Mouse (Mus musculus) embryo, embryonic 10.5 days (tissue): ENCODE measurements around the gene Fam71f2.

Experiments used
- DNase-seq: peaks from one replicate; pipeline ENCODE4 v3.0.0-alpha.2; 2015; ENCODE audit warnings: low spot score

The Fam71f2 gene

DNA sequence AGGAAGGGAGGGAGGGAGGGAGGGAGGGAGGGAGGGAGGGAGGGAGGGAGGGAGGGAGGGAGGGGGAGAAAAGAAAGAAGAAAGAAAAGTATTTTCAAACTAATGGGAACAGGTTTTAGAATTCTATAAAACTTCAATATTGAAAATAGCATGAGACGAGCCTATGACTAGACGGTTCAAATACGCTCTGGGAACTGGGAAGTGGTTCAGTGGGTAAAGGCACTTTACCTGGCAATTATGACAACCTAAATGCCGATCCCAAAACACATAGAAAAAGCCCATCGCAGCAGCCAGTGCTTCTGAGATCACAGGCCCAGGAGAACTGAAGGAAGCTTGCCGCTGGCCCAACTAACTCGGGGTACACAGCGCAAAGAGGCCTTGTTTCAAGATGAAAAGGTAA, at the start of gene Fam71f2:
Fam71f2 (plus strand) TSS at position 301 of the 400 bp plus-strand sequence.
- DNase-seq, result no peak

DNA sequence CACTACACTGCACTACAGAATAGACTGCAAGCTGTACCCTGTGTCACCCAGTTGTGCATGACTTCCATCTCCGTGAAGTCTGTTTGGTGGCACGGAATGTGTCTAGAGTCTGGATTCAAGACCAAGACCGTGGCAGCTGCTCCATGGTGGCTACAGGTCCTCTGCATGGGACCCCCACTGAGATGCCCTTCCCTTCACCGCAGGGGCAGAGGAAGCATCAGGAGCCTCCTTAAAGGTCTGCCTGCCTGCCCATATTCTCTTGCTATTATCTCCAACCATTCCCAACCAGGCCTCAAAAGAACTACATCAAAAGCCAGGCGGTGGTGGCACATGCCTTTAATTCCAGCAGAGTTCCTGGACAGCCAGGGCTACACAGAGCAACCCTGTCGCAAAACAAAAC, 49.0 kb upstream of the Fam71f2 start:
- DNase-seq, result no peak

DNA sequence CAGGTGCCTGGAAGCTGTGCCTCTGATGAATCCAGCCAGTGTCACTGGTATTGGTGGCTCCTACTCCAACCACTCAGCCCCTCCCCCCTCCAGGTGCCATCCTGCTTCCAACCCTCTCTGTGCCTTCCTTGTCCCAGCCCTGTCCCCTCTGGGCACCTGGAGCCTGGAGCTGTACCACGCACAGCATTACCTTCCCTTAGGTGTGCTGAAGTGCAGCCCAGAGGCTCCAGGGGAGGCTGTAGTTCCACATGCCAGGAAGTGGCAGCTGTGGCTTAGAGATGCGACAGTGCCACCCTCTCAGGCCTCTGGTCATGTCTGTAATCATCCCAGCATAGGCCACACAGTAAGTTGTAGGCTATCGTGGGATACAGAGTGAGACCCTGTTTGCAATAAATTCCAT, 47.6 kb upstream of the Fam71f2 start:
- DNase-seq, result no peak

GRCm38 (mm10) chr6:29232321-29232720, 47.1 kb upstream of the Fam71f2 start:
- DNase-seq, result no peak

DNA sequence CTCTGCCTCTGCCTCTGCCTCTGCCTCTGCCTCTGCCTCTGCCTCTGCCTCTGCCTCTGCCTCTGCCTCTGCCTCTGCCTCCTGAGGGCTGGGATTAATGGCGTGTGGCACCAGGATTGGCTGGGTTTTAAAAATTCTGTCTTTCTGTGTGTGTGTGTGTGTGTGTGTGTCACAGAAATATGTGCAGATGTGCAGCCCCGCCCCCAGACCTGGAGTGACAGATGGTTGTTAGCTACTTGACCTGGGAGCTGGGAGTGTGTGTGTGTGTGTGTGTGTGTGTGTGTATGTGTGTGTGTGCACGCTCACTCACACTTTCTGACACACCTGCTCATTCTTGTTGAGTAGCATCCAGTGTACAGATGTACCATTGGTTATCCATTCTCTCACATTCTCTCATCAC, 45.7 kb upstream of the Fam71f2 start:
- no peak for DNase-seq

DNA sequence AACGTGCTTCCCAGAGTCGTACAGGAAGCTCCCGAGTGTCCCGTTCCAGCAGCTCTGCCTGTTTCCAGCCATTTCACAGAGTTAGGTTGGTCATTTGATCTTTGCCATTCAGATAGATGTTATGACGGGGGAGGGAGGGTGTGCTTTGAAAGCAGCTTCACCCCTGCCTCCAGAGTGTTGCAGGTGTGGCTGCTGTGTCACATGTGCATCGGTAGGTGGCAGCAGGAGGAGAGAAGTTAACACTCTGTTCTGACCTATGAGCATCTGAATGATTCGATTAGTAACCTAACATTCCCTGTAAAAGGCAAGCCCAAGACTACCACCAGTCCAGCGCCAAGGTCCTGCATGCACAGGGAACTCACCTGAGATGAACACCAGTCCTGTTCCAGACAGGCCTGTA, 45.1 kb upstream of the Fam71f2 start:
- DNase-seq, result peak; percentile 48

DNA sequence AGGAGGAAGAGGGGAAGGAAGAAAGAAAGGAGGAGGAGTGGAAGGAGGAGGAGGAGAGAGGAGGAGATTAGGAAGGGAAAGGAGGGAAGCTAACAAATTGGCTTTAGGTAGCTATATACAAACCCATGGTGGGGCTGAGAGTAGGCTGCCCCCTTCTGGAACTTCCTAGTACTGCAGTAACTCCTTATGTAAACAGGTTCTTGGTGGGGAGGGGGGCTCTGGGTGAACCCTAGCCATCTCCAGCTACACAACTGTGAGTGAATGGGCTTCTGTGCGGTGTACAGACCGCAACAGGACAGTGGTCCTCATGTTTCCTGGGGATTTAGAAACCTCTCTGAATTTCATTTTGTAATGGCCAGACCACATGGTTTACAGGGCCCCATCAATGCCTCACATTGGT, 38.6 kb upstream of the Fam71f2 start:
- DNase-seq, result peak; percentile 84

DNA sequence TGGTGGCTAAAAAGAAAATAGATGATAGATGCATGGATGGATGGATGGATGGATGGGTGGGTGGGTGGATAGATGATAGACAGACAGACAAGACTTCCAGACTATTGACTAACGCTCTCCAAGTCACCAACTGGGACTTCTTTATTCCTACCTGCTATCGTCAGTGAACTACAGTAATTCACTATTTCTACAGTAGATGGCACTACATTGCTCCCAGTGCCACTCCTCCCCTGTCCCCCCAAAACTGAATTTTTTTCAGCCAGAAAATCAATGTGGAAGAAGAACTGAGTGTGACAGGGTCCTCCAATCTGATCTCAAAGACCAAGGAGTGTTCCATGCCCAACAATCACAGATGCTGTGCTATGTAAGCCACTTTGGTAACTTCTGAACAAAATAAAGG, 37.7 kb upstream of the Fam71f2 start:
- peak; percentile 23 for DNase-seq

GRCm38 (mm10) chr6:29242265-29242664, 37.1 kb upstream of the Fam71f2 start:
- DNase-seq, result no peak

- no peak for DNase-seq
Measured at GRCm38 (mm10) chr6:29245272-29246120, 33.9 kb upstream of the Fam71f2 start.

GRCm38 (mm10) chr6:29246183-29246582, 33.2 kb upstream of the Fam71f2 start:
- DNase-seq, result no peak

GRCm38 (mm10) chr6:29246585-29246984, 32.8 kb upstream of the Fam71f2 start:
- DNase-seq, result no peak

DNA sequence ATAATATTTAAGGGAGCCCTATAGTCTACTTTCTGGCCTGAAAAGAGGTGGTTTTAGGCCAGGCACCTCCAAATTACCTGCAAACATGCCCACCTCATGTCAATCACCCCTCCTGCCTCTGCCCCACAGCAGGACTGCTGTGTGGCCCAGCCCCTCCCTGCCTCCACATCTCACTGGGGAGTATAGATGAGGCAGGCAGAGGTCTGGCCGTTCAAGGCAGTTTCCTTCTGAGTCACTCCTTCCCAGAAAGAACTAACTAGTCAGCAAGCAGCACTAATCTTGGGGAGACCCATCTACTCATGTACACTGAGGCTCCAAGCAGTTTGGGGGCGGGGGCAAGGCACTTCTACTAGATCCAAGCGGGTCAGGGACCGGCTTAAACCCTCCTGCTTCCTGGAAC, 32.3 kb upstream of the Fam71f2 start:
- no peak for DNase-seq

DNA sequence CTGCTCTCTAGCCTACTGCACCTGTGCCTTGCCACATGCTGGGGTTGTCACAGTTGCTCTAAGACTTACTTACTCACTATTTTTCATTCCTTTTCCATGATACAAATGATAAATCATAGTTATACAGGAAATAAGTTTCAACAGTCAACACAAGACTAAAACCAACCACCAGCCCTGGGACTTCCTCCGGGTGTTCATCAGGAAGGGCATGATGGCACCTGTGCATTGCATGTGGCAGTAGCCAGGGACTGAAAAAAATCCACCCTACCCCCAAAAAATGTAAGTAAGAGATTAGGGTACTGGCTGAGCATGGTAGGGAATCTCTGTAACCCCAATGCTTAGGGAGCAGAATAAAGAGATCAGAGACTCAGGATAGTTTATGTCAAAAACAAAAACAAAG, 20.0 kb upstream of the Fam71f2 start:
- DNase-seq, result no peak

DNA sequence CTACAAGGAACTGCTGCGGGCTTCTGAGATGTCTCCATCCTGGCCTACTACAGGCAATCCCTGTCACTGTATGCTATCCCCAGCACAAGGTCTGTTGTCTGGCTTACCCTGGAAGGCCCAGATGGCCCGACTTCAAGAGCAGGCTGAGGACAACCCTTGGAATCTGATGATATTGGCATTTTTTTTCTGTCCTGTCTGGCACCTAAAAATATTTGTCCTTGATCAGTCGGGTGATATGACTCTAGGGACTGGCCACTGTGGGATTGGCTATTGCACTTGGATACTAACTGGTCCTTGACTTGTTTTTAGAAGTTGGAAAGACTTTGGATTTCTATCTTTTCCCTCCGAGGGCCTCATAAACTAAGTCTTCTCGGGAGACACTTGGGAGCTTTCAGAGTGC, 17.6 kb upstream of the Fam71f2 start:
- DNase-seq, result no peak

GRCm38 (mm10) chr6:29263650-29264455, 15.5 kb upstream of the Fam71f2 start:
- no peak for DNase-seq

DNA sequence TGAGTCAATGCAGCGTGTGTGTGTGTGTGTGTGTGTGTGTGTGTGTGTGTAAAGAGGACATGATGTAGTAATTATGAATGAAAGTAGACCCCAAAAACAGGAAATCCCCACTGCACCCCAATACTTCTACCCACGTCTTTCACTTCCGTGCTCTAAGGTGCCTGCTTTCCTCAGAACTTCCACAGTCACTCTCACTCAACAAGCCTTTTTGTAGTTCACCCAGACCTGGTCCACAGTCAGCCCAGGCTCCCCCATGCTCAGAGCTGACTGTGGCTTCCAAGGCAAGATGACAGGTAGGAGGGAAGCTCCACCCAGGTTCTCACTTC, 15.0 kb upstream of the Fam71f2 start:
- DNase-seq, result no peak

- no peak for DNase-seq
Measured at GRCm38 (mm10) chr6:29266936-29267335, 12.5 kb upstream of the Fam71f2 start.

- no peak for DNase-seq
Measured at GRCm38 (mm10) chr6:29269006-29269668, 10.3 kb upstream of the Fam71f2 start.

GRCm38 (mm10) chr6:29270961-29271360, 8.4 kb upstream of the Fam71f2 start:
- peak; percentile 40 for DNase-seq

- DNase-seq, result peak; percentile 97
Measured at GRCm38 (mm10) chr6:29272312-29273072, 6.9 kb upstream of the Fam71f2 start, which contains the start of gene Hilpda. TSS of gene Hilpda (plus strand) at chr6:29272488.

DNA sequence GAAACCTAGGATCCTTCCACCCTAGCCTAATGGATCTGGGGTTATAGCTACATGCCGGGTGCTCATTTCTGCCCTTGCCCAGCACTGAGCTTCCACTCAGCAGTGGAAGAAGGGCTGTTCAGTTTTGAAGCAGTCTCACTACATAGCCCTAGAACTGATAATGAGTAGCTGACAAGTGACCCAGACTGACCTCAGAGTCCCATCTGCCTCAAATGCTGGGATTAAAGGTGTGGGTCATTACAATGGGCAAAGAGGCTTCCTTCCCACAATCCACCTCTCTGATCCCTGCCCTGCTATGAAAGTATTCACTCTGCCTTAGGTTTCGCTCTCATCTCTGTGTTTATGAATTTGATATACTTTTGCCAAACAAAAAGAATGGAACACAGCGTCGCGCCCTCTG, 2.6 kb upstream of the Fam71f2 start:
- DNase-seq, result no peak
